Mouse (Mus musculus): ENCODE results near the gene Sdk2. TPM values are rescaled to one million over a fixed set of nuclear protein-coding genes. Genes with fewer than 3 reads are reported as not detected.

Sdk2 gene
- polyA plus RNA-seq, 1 experiment from 2014 or later = 0.35 TPM

DNA sequence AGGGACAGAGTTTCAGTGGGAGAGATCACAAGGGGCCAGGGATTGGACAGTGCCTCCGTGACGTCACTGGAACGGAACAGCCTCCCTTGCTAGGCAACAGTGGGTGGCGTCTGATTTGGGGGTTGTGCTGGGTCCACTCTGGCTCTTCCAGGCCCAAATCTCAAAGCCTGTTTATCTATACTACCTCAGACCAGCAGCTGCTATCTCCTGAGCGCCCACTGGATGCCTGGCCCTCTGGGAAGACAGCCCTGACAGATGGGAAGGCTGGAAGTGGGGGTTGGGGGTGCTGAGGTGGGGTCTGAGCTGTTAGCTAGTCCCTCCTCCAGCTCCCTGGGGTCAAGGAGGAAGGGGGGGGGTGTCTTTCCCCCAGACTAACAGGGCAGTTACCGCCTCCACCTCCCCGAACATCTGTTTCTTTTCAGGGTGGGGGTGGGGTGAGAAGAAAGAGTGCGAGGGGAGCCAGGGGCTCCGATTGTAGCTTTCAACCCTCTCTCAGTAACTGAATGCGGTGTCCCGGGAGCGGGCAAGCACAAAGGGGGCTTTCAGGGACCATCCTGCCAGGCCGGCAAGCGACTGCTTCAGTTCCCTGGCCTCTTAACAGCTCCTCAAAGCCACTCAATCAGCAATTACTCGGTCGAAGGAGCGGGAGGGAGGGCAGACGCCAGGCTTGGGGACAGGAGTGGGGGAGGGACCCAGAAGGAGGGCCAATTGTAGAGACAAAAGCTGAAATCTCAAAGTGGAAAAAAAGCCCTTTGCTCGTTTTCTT, 281.3 kb downstream of the Sdk2 start:
- Histone ChIP-seq H3K9me3 (replicated peaks; ENCODE audit: control insufficient read depth, low read length) (no peaks in the 10 kb centered on the region), H3K9ac (ENCODE audit: low read depth, low read length) (no peak overlapping the region), H3K27me3 (ENCODE audit: control insufficient read depth, insufficient read depth, low read depth, low read length) (no peaks in the 10 kb centered on the region), H3K4me2 (ENCODE audit: low read depth, low read length) (peak overlapping the region; percentile 38), H3K36me3 (ENCODE audit: control insufficient read depth, insufficient read depth) (no peaks in the 10 kb centered on the region), H3K4me3 (ENCODE audit: low read depth, low read length) (peak overlapping the region; percentile 23; the same call in 1 of the 2 replicates), H3K4me1 (ENCODE audit: control insufficient read depth, low read depth, low read length) (peaks cover 29% of the 10 kb centered on the region), H3K27ac (ENCODE audit: low read length) (peak overlapping the region; percentile 22)
- WGBS (ENCODE audit: insufficient replicate concordance) = 6% methylated on average over 19 of the region's 19 CpGs
- ATAC-seq (ENCODE audit: low read depth) = peak; percentile 87

DNA sequence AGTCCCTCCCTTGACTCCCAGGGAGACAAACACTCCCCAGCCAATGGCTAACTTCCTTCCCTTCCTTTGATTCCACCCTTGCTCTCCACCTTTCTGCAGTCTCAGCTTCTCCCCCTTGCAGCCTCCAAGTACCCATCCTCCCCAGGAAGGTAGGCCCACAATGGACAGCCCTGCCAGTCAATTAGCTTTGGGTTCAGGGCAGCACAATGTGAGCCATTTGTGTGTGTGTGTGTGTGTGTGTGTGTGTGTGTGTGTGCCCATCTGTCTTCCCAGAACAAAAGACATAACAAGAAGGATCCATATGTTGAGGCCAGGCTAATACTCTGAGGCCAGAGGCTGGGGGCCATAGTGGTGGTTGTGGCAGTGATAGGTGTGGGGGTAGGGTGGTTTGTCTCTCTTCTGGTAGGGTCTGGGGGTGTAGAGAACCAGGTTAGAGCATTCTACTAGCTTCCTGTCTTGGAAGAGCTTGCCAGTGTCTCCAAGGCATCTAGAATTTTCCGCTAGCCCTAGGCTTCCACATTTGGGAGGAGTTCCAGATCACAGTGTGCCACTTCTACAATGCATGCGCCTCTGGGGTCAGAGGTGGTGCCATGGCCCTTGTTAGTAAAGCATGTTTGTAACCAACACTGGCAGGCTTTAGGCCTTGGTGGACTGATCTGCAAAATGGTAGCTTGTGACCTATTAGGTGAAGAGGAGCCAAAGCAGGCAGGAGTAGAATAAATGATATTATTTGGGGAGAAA, 282.0 kb downstream of the Sdk2 start:
- H3K36me3 ChIP-seq (ENCODE audit: control insufficient read depth, insufficient read depth) = no peaks in the 10 kb centered on the region
- H3K9me3 ChIP-seq (replicated peaks; ENCODE audit: control insufficient read depth, low read length) = no peaks in the 10 kb centered on the region
- no peak overlapping the region for H3K27ac ChIP-seq (ENCODE audit: low read length)
- H3K9ac ChIP-seq (ENCODE audit: low read depth, low read length) = no peak overlapping the region
- no peak overlapping the region for H3K4me3 ChIP-seq (ENCODE audit: low read depth, low read length)
- no peak for ATAC-seq (ENCODE audit: low read depth)
- WGBS (ENCODE audit: insufficient replicate concordance) = 80% methylated on average over 2 of the region's 2 CpGs
- no peaks in the 10 kb centered on the region for H3K27me3 ChIP-seq (ENCODE audit: control insufficient read depth, insufficient read depth, low read depth, low read length)
- H3K4me2 ChIP-seq (ENCODE audit: low read depth, low read length) = no peak overlapping the region
- H3K4me1 ChIP-seq (ENCODE audit: control insufficient read depth, low read depth, low read length) = peaks cover 29% of the 10 kb centered on the region

DNA sequence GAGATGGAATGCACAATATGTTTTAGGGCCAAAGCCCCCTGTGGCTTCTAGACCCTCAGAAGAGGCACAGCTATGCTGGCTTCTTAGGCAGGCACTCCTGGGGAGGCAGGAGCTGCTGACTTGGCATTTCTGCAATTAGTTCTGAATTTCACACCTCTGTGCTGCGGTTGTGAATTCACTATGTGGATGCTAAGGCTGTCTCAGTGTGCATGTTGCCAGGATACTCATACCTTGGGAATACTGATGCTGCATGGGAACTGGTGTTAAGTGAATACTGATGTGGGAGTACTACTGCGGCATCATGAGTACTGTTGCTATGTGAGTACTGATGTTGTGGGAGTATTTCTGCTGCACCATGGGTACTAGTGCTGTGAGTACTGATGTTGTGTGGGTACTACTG, 284.4 kb downstream of the Sdk2 start:
- Histone ChIP-seq H3K9me3 (replicated peaks; ENCODE audit: control insufficient read depth, low read length) (no peaks in the 10 kb centered on the region), H3K4me2 (ENCODE audit: low read depth, low read length) (no peak overlapping the region), H3K9ac (ENCODE audit: low read depth, low read length) (no peak overlapping the region), H3K4me1 (ENCODE audit: control insufficient read depth, low read depth, low read length) (peaks cover 41% of the 10 kb centered on the region), H3K4me3 (ENCODE audit: low read depth, low read length) (no peak overlapping the region), H3K27me3 (ENCODE audit: control insufficient read depth, insufficient read depth, low read depth, low read length) (no peaks in the 10 kb centered on the region), H3K36me3 (ENCODE audit: control insufficient read depth, insufficient read depth) (no peaks in the 10 kb centered on the region), H3K27ac (ENCODE audit: low read length) (no peak overlapping the region)
- no peak for ATAC-seq (ENCODE audit: low read depth)
- 81% methylated on average over 2 of the region's 2 CpGs for WGBS (ENCODE audit: insufficient replicate concordance)

DNA sequence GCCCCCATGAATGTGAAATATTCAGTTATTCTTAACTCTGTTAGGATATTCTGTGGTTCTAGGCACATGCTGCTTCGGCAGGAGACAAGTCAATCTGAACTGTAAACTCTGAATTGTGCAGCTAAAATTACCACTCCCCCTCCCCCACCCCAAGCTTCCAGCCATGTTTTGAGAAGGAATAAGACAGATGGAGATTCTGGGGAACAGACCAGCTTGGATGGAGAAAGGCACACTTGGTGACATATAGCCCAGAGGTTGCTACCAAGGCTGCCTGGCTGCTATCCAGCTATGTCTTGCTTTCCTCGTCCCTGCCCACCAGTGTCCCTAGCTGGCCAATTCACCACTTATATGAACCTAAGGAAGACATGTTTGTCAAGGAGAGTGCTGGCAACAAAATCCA, 284.8 kb downstream of the Sdk2 start:
- no peaks in the 10 kb centered on the region for H3K9me3 ChIP-seq (replicated peaks; ENCODE audit: control insufficient read depth, low read length)
- 54% methylated on average over 2 of the region's 2 CpGs for WGBS (ENCODE audit: insufficient replicate concordance)
- peaks cover 41% of the 10 kb centered on the region for H3K4me1 ChIP-seq (ENCODE audit: control insufficient read depth, low read depth, low read length)
- H3K4me2 ChIP-seq (ENCODE audit: low read depth, low read length) = no peak overlapping the region
- no peaks in the 10 kb centered on the region for H3K36me3 ChIP-seq (ENCODE audit: control insufficient read depth, insufficient read depth)
- no peak for ATAC-seq (ENCODE audit: low read depth)
- no peaks in the 10 kb centered on the region for H3K27me3 ChIP-seq (ENCODE audit: control insufficient read depth, insufficient read depth, low read depth, low read length)
- H3K27ac ChIP-seq (ENCODE audit: low read length) = no peak overlapping the region
- no peak overlapping the region for H3K4me3 ChIP-seq (ENCODE audit: low read depth, low read length)
- no peak overlapping the region for H3K9ac ChIP-seq (ENCODE audit: low read depth, low read length)

DNA sequence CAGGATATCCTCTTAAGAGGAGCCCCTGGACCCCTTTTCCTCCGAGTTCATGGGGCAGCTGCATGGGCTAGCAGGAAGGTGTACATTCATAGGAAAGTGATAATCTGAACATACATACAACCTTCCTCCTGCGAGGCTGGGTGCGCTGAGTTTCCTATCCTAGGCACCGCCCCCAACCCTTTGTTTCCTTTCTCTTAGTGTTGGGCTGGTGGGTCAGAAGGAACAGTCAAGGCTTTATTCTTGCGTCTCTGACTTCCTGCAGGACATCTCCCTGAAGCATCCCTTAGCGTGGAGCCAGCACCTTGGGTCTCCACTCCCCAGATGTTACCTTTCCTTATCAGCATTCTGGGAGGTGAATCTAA, 287.2 kb downstream of the Sdk2 start:
- no peaks in the 10 kb centered on the region for H3K27me3 ChIP-seq (ENCODE audit: control insufficient read depth, insufficient read depth, low read depth, low read length)
- H3K9me3 ChIP-seq (replicated peaks; ENCODE audit: control insufficient read depth, low read length) = no peaks in the 10 kb centered on the region
- WGBS (ENCODE audit: insufficient replicate concordance) = 24% methylated on average over 6 of the region's 6 CpGs
- H3K4me3 ChIP-seq (ENCODE audit: low read depth, low read length) = no peak overlapping the region
- no peak overlapping the region for H3K4me2 ChIP-seq (ENCODE audit: low read depth, low read length)
- no peak overlapping the region for H3K27ac ChIP-seq (ENCODE audit: low read length)
- no peak for ATAC-seq (ENCODE audit: low read depth)
- no peak overlapping the region for H3K9ac ChIP-seq (ENCODE audit: low read depth, low read length)
- H3K4me1 ChIP-seq (ENCODE audit: control insufficient read depth, low read depth, low read length) = peaks cover 30% of the 10 kb centered on the region
- H3K36me3 ChIP-seq (ENCODE audit: control insufficient read depth, insufficient read depth) = no peaks in the 10 kb centered on the region

DNA sequence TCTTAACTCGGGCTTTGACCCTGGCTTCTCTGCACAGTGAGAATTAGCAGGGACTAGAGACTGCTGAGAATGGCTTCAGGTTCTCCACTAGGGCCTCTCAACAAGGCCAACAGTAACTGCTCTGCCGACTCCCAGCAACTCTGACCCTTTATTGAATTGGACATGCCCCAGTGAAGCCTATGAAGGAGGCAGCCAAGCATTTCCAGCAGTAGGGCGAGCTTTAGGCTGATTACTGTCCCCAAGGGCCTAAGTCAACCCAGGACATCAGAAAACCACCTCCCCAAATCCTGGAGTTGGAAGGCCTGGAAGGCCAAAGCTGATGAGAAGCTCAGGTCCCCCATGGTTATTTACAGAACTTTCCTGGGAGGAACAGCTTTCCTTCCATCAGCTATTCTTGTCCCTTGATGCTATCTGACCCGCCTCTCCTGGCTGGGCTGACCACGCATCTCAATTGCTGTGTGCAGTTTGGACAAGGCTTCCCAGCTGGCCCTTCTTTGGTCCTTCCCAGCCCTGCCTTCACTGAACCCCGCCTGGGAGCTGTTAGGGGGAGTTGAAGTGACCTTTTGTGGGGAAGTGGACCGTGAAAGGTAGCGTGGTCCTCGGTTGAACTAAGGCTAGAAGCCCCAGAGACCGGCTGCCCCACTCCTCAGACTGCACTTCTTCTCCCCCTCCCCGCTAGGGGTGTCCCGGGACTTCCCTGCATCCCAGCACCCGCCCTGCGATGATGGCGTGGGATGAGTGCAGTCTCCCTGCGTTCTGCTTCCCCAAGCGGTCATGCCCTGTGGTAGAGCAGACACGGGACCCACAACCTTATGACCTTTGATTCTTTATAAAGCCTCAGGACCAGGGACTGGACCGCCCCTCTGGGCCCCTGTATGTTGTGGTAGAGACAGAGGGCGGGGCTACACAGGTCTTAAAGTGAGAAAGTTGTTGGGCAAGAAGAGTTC, 287.8 kb downstream of the Sdk2 start:
- Histone ChIP-seq H3K36me3 (ENCODE audit: control insufficient read depth, insufficient read depth) (no peaks in the 10 kb centered on the region), H3K27ac (ENCODE audit: low read length) (no peak overlapping the region), H3K9ac (ENCODE audit: low read depth, low read length) (peak overlapping the region; percentile 16; the same call in 1 of the 2 replicates), H3K27me3 (ENCODE audit: control insufficient read depth, insufficient read depth, low read depth, low read length) (no peaks in the 10 kb centered on the region), H3K4me2 (ENCODE audit: low read depth, low read length) (no peak overlapping the region), H3K4me3 (ENCODE audit: low read depth, low read length) (no peak overlapping the region), H3K9me3 (replicated peaks; ENCODE audit: control insufficient read depth, low read length) (no peaks in the 10 kb centered on the region), H3K4me1 (ENCODE audit: control insufficient read depth, low read depth, low read length) (peaks cover 30% of the 10 kb centered on the region)
- no peak for ATAC-seq (ENCODE audit: low read depth)
- WGBS (ENCODE audit: insufficient replicate concordance) = 45% methylated on average over 20 of the region's 20 CpGs

DNA sequence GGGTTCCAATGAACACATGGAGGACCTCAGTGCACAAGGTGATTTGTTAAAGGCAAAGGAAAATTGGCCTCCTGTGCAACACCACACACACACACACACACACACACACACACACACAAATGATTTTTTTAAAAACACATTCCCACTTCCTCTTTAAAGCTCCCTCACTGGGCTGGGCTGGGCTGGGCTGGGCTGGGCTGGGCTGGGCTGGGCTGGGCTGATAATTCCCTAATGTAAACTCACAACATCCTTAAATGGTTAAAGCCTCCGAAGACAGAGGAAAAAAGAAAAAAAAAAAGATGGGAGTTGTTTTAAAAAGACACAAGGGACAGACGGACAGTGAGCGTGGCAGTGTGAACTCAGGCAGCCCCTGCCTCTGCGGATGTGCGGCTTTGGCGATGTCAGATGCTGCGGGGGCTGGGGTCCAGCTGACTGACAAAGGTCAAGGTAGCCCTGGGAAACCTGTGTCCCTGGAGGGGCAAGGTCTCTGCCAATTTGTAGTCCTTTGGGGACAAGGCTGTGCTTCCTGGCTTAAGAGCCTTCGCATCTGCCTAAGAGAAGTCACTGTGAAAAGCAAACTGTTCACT, 288.9 kb downstream of the Sdk2 start:
- 31% methylated on average over 8 of the region's 8 CpGs for WGBS (ENCODE audit: insufficient replicate concordance)
- no peaks in the 10 kb centered on the region for H3K9me3 ChIP-seq (replicated peaks; ENCODE audit: control insufficient read depth, low read length)
- H3K4me1 ChIP-seq (ENCODE audit: control insufficient read depth, low read depth, low read length) = peaks cover 30% of the 10 kb centered on the region
- H3K27ac ChIP-seq (ENCODE audit: low read length) = peak overlapping the region; percentile 65
- peak overlapping the region; percentile 53 for H3K9ac ChIP-seq (ENCODE audit: low read depth, low read length)
- peak overlapping the region; percentile 34 for H3K4me3 ChIP-seq (ENCODE audit: low read depth, low read length)
- peak overlapping the region; percentile 59 for H3K4me2 ChIP-seq (ENCODE audit: low read depth, low read length)
- H3K27me3 ChIP-seq (ENCODE audit: control insufficient read depth, insufficient read depth, low read depth, low read length) = no peaks in the 10 kb centered on the region
- ATAC-seq (ENCODE audit: low read depth) = peak; percentile 79
- H3K36me3 ChIP-seq (ENCODE audit: control insufficient read depth, insufficient read depth) = no peaks in the 10 kb centered on the region

DNA sequence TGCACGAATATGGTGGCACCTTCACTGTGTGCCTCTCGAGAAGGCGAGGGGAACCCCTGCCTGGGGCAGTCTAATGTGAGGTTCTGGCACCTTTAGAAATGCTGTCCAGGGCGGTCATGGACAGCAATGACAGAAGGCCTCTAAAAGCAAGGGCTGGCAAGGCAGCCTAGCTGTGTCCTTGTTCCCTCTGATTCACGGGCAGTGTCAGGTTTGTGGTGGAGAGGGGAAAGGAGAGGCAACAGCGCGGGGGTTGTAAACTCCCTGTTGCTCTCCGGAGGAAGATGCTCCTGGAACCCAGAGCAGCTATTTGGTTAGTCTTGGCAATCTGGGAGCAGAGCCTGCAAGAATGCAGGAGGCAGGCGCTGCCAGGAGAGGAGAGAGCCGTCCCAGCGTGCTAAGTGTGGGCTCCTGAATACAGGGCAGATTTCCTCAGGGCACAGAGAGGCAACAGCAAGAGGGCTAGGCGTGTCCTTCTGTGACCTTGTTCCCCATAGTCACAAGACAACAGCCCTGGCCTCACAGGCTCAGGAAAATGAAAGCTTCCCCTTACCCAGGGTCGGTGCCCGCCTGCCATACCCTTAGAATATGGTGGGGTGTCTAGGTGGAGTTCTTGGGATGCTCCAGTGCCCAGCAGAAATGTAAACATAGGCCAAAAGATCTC, 289.9 kb downstream of the Sdk2 start:
- H3K9me3 ChIP-seq (replicated peaks; ENCODE audit: control insufficient read depth, low read length) = no peaks in the 10 kb centered on the region
- H3K27ac ChIP-seq (ENCODE audit: low read length) = peak overlapping the region; percentile 56
- ATAC-seq (ENCODE audit: low read depth) = no peak
- peaks cover 30% of the 10 kb centered on the region for H3K4me1 ChIP-seq (ENCODE audit: control insufficient read depth, low read depth, low read length)
- H3K36me3 ChIP-seq (ENCODE audit: control insufficient read depth, insufficient read depth) = no peaks in the 10 kb centered on the region
- no peaks in the 10 kb centered on the region for H3K27me3 ChIP-seq (ENCODE audit: control insufficient read depth, insufficient read depth, low read depth, low read length)
- peak overlapping the region; percentile 18; the same call in 1 of the 2 replicates for H3K9ac ChIP-seq (ENCODE audit: low read depth, low read length)
- no peak overlapping the region for H3K4me3 ChIP-seq (ENCODE audit: low read depth, low read length)
- WGBS (ENCODE audit: insufficient replicate concordance) = 68% methylated on average over 14 of the region's 14 CpGs
- H3K4me2 ChIP-seq (ENCODE audit: low read depth, low read length) = peak overlapping the region; percentile 59; the same call in 1 of the 2 replicates

Data from liver, embryonic 16.5 days (tissue).